Mouse (Mus musculus): ENCODE results near the gene Adprhl1.

GRCm38 (mm10) chr8:13234803-13235202, 19.2 kb downstream of the Adprhl1 start:
- TF ChIP-seq CTCF (IDR thresholded peaks at IDR 0.05; ENCODE audit: control insufficient read depth, insufficient read depth, insufficient replicate concordance, low read depth, low read length) (no peak), POLR2A (IDR thresholded peaks at IDR 0.05; ENCODE audit: control insufficient read depth, low read depth, low read length) (no peak)
